Mouse (Mus musculus) embryo, embryonic 11 days (tissue): ENCODE results near the gene H2-DMb2.
A peak's percentile ranks its signal among the peaks of the same experiment; 100 is the strongest.

Experiments
- DNase-seq: peaks from one replicate; pipeline ENCODE4 v3.0.0-alpha.2; 2015

H2-DMb2 gene

DNA sequence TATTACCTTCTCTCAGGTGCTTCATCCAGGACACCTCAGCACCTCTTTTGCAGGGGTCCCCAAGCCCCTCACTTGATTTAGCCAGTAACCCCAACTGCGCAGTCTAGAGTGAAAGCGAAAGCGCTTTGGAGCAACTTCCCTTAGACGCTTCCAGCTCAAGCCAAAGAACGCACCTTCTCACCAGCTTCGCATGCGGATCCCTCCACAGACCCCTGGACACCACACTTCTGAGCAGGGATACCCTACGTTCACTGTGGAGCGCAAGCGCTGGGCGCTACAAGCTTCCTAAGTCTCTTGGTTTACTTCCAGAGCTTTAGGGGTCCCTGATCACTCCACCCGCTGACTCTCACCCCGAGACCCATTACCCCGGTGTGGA is 43.8 kb downstream of the H2-DMb2 start:
- no peak for DNase-seq

GRCm38 (mm10) chr17:34187261-34187916 is 44.3 kb downstream of the H2-DMb2 start, which contains the start of the genes Tap1 and Psmb9:
Gene Tap1 (plus strand): TSS chr17:34187553.
Gene Psmb9 (minus strand): TSS chr17:34187764.
- DNase-seq: peak; percentile 96

DNA sequence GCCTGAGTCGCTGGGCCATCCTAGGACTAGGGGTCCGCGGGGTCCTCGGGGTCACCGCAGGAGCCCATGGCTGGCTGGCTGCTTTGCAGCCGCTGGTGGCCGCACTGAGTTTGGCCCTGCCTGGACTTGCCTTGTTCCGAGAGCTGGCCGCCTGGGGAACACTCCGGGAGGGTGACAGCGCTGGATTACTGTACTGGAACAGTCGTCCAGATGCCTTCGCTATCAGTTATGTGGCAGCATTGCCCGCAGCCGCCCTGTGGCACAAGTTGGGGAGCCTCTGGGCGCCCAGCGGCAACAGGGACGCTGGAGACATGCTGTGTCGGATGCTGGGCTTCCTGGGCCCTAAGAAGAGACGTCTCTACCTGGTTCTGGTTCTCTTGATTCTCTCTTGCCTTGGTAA is 44.9 kb downstream of the H2-DMb2 start:
- DNase-seq: no peak

- no peak for DNase-seq
Observed at GRCm38 (mm10) chr17:34188986-34189385, 45.9 kb downstream of the H2-DMb2 start.

DNA sequence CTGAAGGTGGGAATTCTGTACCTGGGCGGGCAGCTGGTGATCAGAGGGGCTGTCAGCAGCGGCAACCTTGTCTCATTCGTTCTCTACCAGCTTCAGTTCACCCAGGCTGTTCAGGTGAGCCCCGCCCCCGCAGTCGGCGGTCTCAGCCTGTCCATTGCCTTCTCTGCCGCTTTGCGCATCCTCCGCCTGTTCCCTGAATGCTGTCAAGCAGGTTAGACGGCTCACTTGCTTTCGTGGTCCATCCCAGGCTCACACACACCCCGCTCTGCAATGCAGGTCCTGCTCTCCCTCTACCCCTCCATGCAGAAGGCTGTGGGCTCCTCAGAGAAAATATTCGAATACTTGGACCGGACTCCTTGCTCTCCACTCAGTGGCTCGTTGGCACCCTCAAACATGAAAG is 49.7 kb downstream of the H2-DMb2 start:
- DNase-seq: no peak

DNA sequence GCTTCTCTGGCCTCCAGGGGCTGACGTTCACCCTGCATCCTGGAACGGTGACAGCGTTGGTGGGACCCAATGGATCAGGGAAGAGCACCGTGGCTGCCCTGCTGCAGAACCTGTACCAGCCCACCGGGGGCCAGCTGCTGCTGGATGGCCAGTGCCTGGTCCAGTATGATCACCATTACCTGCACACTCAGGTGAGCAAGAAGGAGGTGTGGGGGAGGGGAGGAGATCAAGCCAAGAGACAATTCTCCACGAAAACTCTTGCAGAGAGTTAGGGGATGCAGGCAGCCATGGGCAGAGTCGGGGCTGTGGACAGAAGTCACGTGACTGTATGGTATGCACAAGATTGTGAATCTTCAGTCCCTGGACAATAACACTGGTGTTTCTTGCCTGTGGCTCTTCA is 50.4 kb downstream of the H2-DMb2 start:
- no peak for DNase-seq

DNA sequence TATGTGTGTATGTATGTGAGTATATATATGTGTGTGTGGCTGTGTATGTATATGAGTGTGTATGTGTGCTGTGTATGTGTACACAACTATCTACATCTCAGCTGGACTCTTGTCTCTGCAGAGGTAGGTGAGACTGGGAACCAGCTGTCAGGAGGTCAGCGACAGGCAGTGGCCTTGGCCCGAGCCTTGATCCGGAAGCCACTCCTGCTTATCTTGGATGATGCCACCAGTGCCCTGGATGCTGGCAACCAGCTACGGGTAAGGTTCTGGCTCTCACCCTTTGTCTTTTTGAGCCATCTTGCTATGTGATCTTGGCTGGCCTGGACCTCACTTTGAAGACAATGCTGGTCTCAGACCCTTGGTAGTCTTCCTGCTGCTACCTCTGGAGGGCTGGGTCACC is 51.6 kb downstream of the H2-DMb2 start:
- DNase-seq: no peak

DNA sequence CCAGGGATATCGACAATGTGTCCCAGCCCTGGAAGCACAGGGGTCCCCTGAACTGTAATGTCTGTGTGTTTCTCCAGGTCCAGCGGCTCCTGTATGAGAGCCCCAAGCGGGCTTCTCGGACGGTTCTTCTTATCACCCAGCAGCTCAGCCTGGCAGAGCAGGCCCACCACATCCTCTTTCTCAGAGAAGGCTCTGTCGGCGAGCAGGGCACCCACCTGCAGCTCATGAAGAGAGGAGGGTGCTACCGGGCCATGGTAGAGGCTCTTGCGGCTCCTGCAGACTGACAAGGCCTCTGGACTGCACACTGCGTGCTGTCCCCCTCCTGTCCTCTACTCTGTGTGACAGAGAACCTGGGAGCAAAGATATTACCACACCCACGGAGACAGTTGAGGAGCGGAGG is 53.4 kb downstream of the H2-DMb2 start:
- no peak for DNase-seq

DNA sequence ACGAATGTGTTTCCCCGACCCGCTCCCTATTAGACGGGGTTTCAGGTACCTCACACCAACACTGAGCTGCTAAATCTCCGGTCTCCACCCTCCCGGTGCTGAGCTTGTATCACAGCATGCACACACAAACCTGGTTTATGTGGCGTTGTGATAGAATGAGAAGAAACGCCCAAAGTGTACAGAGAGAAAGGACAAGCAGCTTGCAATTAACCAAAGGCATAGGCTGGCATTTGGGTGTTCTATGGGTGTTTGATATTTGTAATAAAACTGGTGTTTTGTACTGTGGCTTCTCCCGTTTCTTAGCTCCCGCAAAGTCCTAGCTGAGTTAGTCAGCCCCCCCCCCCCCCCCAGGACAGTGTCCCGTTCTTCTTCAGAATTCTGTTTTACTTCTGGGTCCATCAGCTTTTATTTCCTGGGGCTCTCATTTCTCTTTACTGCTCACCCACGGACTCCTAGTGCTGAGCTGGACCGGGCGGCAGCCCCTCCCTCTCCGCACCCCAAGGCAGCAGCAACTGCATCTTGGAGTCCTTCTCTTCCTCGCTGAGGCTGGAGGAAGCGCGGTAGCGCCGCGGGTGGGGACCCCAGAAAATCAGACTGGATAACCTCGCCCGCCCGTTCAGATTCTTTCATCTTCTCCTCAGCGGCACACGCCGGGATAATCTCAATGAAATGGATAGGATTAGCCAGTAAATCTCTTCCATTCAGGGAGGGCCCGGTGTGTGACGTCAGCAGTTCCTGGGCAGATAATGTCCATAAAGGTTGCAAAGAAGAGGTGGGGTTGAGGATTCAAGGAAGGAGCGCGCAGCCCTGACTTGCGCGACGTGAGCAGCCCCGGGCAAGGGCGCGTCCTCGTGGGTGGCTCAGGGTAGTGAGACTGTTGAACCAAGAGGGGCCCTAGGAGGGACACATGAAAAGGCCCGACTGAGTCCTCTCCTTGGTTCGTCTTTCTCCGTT is 54.1 kb downstream of the H2-DMb2 start, which contains the start of gene Psmb8:
Gene Psmb8 (plus strand): TSS at position 781 of the 954 bp plus-strand sequence.
- DNase-seq: peak; percentile 84

DNA sequence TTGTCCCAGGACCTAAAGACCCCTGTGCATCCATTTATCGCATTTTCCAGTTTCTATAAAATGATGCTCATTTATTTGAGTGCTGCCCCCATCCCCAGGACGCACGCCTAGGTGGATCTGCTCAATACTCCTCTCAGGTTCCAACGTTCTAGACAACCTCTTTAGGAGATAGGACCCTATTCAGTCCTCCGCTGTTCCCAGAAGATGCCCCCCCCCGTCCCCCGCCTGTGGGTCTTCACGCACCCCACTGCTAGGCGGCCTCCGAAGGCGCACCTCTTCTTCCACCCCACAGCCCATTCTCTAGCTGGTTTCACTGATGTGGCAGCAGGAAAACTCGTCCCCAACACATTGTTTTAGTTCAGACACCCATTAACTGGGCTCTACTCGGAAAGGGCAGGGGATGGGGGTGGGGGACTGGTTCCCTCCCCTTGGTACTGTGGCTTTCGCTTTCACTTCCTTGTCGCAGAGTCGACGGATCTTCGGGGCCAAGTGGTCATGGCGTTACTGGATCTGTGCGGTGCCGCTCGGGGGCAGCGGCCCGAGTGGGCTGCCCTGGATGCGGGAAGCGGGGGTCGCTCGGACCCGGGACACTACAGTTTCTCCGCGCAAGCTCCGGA is 54.9 kb downstream of the H2-DMb2 start:
- DNase-seq: no peak

DNA sequence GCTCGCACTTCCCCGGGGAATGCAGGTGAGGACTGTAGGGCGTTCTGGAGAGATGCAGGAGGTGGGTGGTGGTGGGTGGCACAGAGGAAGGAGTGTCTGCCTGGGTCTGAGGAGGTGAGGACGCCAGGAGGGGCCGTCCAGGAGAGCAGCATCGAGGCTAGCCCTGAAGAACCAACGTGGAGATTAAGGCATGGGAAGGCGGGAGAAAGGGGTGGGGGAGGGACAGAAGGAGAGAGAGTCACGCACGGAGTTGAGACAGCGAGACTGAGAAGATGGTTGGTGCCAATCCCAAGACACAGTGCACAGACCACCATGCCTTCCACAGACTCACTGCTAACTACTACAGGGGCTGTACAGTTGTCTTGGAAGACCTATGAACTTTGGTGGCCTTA is 55.4 kb downstream of the H2-DMb2 start:
- DNase-seq: no peak

DNA sequence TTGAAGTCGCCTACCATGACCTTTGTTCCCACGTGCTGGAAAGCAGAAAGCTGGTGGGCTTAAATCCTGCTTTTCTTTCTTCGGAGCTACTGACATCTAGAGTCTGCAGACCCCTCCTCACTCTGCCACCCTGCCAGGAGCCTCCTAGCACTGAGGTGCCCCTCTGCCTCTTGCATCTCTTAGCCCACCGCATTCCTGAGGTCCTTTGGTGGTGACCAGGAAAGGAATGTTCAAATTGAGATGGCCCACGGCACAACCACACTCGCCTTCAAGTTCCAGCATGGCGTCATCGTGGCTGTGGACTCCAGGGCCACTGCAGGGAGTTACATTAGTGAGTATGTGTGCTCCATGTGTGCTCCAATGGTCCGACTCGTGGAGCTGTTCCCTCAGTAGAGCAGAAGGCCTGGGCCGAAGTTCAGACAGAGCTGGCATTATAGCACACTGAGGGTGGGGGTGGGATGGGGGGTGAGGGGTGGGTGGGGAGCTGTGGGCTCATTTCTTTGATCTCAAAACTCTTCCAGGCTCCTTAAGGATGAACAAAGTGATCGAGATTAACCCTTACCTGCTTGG is 56.0 kb downstream of the H2-DMb2 start:
- no peak for DNase-seq

- no peak for DNase-seq
Observed at GRCm38 (mm10) chr17:34200047-34200446, 56.9 kb downstream of the H2-DMb2 start.

DNA sequence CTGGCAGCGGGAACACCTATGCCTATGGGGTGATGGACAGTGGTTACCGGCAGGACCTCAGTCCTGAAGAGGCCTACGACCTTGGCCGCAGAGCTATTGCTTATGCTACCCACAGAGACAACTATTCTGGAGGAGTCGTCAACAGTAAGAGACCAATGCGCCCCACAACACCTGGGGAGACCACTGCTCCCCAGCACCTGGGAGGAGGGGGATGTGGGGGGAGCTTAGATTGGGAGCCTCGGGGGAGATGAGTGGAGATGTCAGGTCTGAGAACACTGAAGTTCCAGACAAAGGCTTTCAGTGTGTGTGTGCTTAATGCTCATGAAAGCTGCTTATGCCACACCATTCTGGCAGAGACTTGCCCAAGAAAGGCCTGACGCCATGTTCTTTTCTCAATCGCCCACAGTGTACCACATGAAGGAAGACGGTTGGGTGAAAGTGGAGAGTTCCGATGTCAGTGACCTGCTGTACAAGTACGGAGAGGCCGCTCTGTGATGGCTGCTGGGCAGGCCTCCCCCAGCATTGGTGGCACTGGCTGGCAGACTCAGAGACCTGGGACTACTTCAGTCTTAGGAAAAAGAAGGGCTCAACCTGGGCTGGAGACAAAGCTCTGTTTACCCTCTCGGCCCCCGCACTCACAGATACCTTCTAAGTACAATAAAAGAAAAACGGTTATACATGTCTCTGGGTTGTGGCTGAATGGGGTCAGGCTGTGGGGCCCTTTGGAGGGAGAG is 57.8 kb downstream of the H2-DMb2 start:
- DNase-seq: no peak
